ENCODE assay signal across 20 mouse cellular contexts in genomic region chr9:48503001-48503400, GRCm38 (mm10). TPM values are rescaled to one million over a fixed set of nuclear protein-coding genes. Genes with fewer than 3 reads are reported as not detected.
DNase-seq lines count a peak whose midpoint lies in the region; ATAC-seq and TF ChIP-seq lines count a peak whose summit lies in the region.
"Had no signal": no experiment of that assay in that cellular context is flagged by ENCODE, and none has a peak within 500 bp of the region (broad histone marks: within the 10 kb centered on the region; RNA-seq: fewer than 3 reads in every experiment).

No protein-coding gene starts in this region.

- no peak for ATAC-seq in midbrain, embryonic 11.5 days (ENCODE audit: low FRiP score)
- no peak for ATAC-seq in midbrain, postnatal 0 days (ENCODE audit: low FRiP score)
- ATAC-seq: activated CD4-positive, CD25-positive, alpha-beta regulatory T cell, adult 4 months; forebrain, embryonic 14.5 days; forebrain, embryonic 16.5 days; Patski had no signal

- H3K4me1 ChIP-seq in midbrain, embryonic 11.5 days (ENCODE audit: control insufficient read depth, insufficient read depth, low read length) = no peaks in the 10 kb centered on the region
- H3K4me1 ChIP-seq in midbrain, postnatal 0 days (ENCODE audit: insufficient read depth, low read length) = no peaks in the 10 kb centered on the region
- H3K4me1 ChIP-seq: embryonic facial prominence, embryonic 10.5 days; embryonic facial prominence, embryonic 12.5 days had no signal

- no peak overlapping the region for H3K9ac ChIP-seq in midbrain, embryonic 11.5 days (ENCODE audit: low read length)
- H3K9ac ChIP-seq in midbrain, postnatal 0 days (replicated peaks; ENCODE audit: low read length, poor library complexity, severe bottlenecking) = no peak overlapping the region
- H3K9ac ChIP-seq: embryonic facial prominence, embryonic 12.5 days had no signal

- no peaks in the 10 kb centered on the region for H3K27me3 ChIP-seq in midbrain, embryonic 11.5 days (ENCODE audit: control insufficient read depth, insufficient read depth, low read length)
- H3K27me3 ChIP-seq in midbrain, postnatal 0 days (ENCODE audit: insufficient read depth, low read length) = no peaks in the 10 kb centered on the region
- H3K27me3 ChIP-seq: embryonic facial prominence, embryonic 12.5 days had no signal

- H3K36me3 ChIP-seq in midbrain, embryonic 11.5 days (ENCODE audit: control insufficient read depth, insufficient read depth, low read length) = no peaks in the 10 kb centered on the region
- H3K36me3 ChIP-seq in midbrain, postnatal 0 days (ENCODE audit: insufficient read depth, low read length) = no peaks in the 10 kb centered on the region
- H3K36me3 ChIP-seq: embryonic facial prominence, embryonic 10.5 days; embryonic facial prominence, embryonic 12.5 days had no signal

- peak; percentile 11 for DNase-seq in adrenal gland, postnatal 14 days
- no peak for DNase-seq in adrenal gland, postnatal 10 days
- peak; percentile 23 for DNase-seq in midbrain, embryonic 11.5 days (ENCODE audit: low spot score, missing footprints)
- no peak for DNase-seq in midbrain, postnatal 0 days (ENCODE audit: low spot score)
- peak; percentile 76 for DNase-seq in adipocyte (ENCODE audit: low spot score)
- no peak for DNase-seq in retina, postnatal 1 day
- DNase-seq in cerebellum, adult 9-10 months = no peak
- DNase-seq: adrenal gland, adult 2 months; adrenal gland, postnatal 25 days; cerebellum, adult 11 months; cerebellum, adult 18-20 months; cerebellum, adult 8-10 months; cerebellum, postnatal 10 days; cerebellum, postnatal 25 days had no signal

- no peak overlapping the region for H3K27ac ChIP-seq in midbrain, embryonic 11.5 days (ENCODE audit: low read depth, low read length)
- H3K27ac ChIP-seq in midbrain, postnatal 0 days (ENCODE audit: low read depth, low read length) = no peak overlapping the region
- H3K27ac ChIP-seq: embryonic facial prominence, embryonic 10.5 days; embryonic facial prominence, embryonic 12.5 days had no signal

- no peak overlapping the region for H3K4me3 ChIP-seq in midbrain, embryonic 11.5 days (ENCODE audit: low read depth, low read length)
- no peak overlapping the region for H3K4me3 ChIP-seq in midbrain, postnatal 0 days (ENCODE audit: low read depth, low read length)
- H3K4me3 ChIP-seq: embryonic facial prominence, embryonic 10.5 days; embryonic facial prominence, embryonic 12.5 days had no signal

- H3K9me3 ChIP-seq in midbrain, embryonic 11.5 days (ENCODE audit: control insufficient read depth, low read length) = no peaks in the 10 kb centered on the region
- no peaks in the 10 kb centered on the region for H3K9me3 ChIP-seq in midbrain, postnatal 0 days (ENCODE audit: low read length)
- H3K9me3 ChIP-seq: embryonic facial prominence, embryonic 10.5 days; embryonic facial prominence, embryonic 12.5 days had no signal

- H3K4me2 ChIP-seq in midbrain, embryonic 11.5 days = no peak overlapping the region
- no peak overlapping the region for H3K4me2 ChIP-seq in midbrain, postnatal 0 days (ENCODE audit: low read depth, low read length, poor library complexity, severe bottlenecking)
- H3K4me2 ChIP-seq: embryonic facial prominence, embryonic 12.5 days had no signal

- 79% methylated on average over 2 of the region's 2 CpGs for WGBS in midbrain, embryonic 11.5 days
- 84% methylated on average over 2 of the region's 2 CpGs for WGBS in midbrain, postnatal 0 days

- TF ChIP-seq CTCF in midbrain, postnatal 0 days (IDR thresholded peaks at IDR 0.05) = no peak

RNA-seq across cellular contexts. Expression of gene Gm5617, which starts 7.8 kb away (rescaled TPM):
- total RNA-seq in adrenal gland, postnatal 14 days (2021) = 42.8 and 47.2 TPM in 2 replicates
- 10 to 100 TPM; 52.7 to 58.4 TPM for total RNA-seq in adrenal gland, postnatal 10 days (2021)
- 40.1 and 40.6 TPM in 2 replicates for polyA plus RNA-seq in midbrain, embryonic 11.5 days (2014; fragmentation: Nextera tagmentation; extraction: Ambion mirVana)
- 13.4 and 19.0 TPM in 2 replicates for total RNA-seq in midbrain, postnatal 0 days (2014; rRNA removed)
- polyA plus RNA-seq in midbrain, postnatal 0 days (2015; fragmentation: Nextera tagmentation; extraction: Ambion mirVana) = 22.6 and 27.7 TPM in 2 replicates

RNA-seq across cellular contexts. Expression of gene Rbm7, which starts 7.9 kb away (rescaled TPM):
- total RNA-seq in adrenal gland, postnatal 14 days (2021) = 63.2 and 67.5 TPM in 2 replicates
- 10 to 100 TPM; 64.6 to 70.9 TPM for total RNA-seq in adrenal gland, postnatal 10 days (2021)
- 123 and 126 TPM in 2 replicates for polyA plus RNA-seq in midbrain, embryonic 11.5 days (2014; fragmentation: Nextera tagmentation; extraction: Ambion mirVana)
- total RNA-seq in midbrain, postnatal 0 days (2014; rRNA removed) = 36.9 and 55.5 TPM in 2 replicates
- 70.8 and 71.2 TPM in 2 replicates for polyA plus RNA-seq in midbrain, postnatal 0 days (2015; fragmentation: Nextera tagmentation; extraction: Ambion mirVana)

RNA-seq across cellular contexts. Expression of gene Rexo2, which starts 22.6 kb away (rescaled TPM):
- total RNA-seq in adrenal gland, postnatal 14 days (2021) = 92.9 and 94.2 TPM in 2 replicates
- total RNA-seq in adrenal gland, postnatal 10 days (2021) = 10 to 100 TPM; 73.3 to 85.1 TPM
- polyA plus RNA-seq in midbrain, embryonic 11.5 days (2014; fragmentation: Nextera tagmentation; extraction: Ambion mirVana) = 72.0 and 79.6 TPM in 2 replicates
- 53.8 and 64.0 TPM in 2 replicates for total RNA-seq in midbrain, postnatal 0 days (2014; rRNA removed)
- 92.2 and 96.4 TPM in 2 replicates for polyA plus RNA-seq in midbrain, postnatal 0 days (2015; fragmentation: Nextera tagmentation; extraction: Ambion mirVana)

Comparison
In these comparisons a context has a peak if more than half of its experiments do, and no peak if none do; other contexts are left out.
1. DNase-seq: peak in adrenal gland, postnatal 14 days (single experiment), midbrain, embryonic 11.5 days (single experiment) and adipocyte (single experiment); none in adrenal gland, postnatal 10 days (single experiment), midbrain, postnatal 0 days (single experiment), retina, postnatal 1 day (single experiment) and cerebellum, adult 9-10 months (single experiment).